Mouse (Mus musculus) MEL (cell line): ENCODE measurements around the gene Mapk8ip1. TPM values are rescaled to one million over a fixed set of nuclear protein-coding genes. Genes with fewer than 3 reads are reported as not detected.

Experiments used
- DNase-seq: peaks from one replicate; pipeline ENCODE4 v3.0.0; 2011; ENCODE audit warnings: low read depth, low spot score
- H3K27ac ChIP-seq: 2 replicates; pipeline ENCODE4 v1.5.1; 2012; ENCODE audit warnings: low read depth, mild to moderate bottlenecking, control low read depth, low read length, moderate library complexity; ENCODE audit not compliant: control insufficient read depth
- H3K27me3 ChIP-seq, 2 experiments: fragments of 150-350 bp in 1 of 2; sonication (generic) in 1 of 2; 2 replicates each; pipeline ENCODE4 v1.6.1; 2012; ENCODE audit warnings: low read length in 2 of 2, mild to moderate bottlenecking in 2 of 2, improper control_type of control experiment in 1 of 2, moderate library complexity in 1 of 2; ENCODE audit not compliant: insufficient read depth in 2 of 2, control insufficient read depth in 1 of 2
- H3K36me3 ChIP-seq, 2 experiments: 2 replicates each; pipeline ENCODE4 v1.6.1; 2012 to 2014; ENCODE audit warnings: low read length in 2 of 2, improper control_type of control experiment in 1 of 2, inconsistent platforms in 1 of 2, mild to moderate bottlenecking in 1 of 2; ENCODE audit not compliant: insufficient read depth in 2 of 2, control insufficient read depth in 1 of 2
- H3K4me1 ChIP-seq, 2 experiments: fragments of 150-350 bp in 1 of 2; sonication (generic) in 1 of 2; 2 replicates each; pipeline ENCODE4 v1.6.1; 2012; ENCODE audit warnings: low read length in 2 of 2, improper control_type of control experiment in 1 of 2, mild to moderate bottlenecking in 1 of 2; ENCODE audit not compliant: insufficient read depth in 2 of 2, control insufficient read depth in 1 of 2
- H3K4me3 ChIP-seq, 2 experiments: fragments of 150-350 bp in 1 of 2; sonication (generic) in 1 of 2; 2 replicates each; pipeline ENCODE4 v1.5.1; 2012; ENCODE audit warnings: low read depth in 2 of 2, low read length in 2 of 2, mild to moderate bottlenecking in 2 of 2, moderate library complexity in 2 of 2, control low read depth in 1 of 2, improper control_type of control experiment in 1 of 2; ENCODE audit not compliant: control insufficient read depth in 1 of 2, insufficient read depth in 1 of 2
- H3K79me2 ChIP-seq: 2 replicates; pipeline ENCODE4 v1.6.1; 2012; ENCODE audit warnings: mild to moderate bottlenecking, low read length, moderate library complexity; ENCODE audit not compliant: control insufficient read depth, poor library complexity, insufficient read depth
- H3K9ac ChIP-seq: 2 replicates; pipeline ENCODE4 v1.6.1; 2012; ENCODE audit warnings: low read depth, mild to moderate bottlenecking, control low read depth, low read length, moderate library complexity; ENCODE audit not compliant: control insufficient read depth, poor library complexity, severe bottlenecking
- H3K9me3 ChIP-seq: fragments of 150-350 bp; sonication (generic); replicated peaks from 2 replicates; pipeline ENCODE4 v1.6.1; 2012; ENCODE audit warnings: mild to moderate bottlenecking, low read length, improper control_type of control experiment, moderate library complexity; ENCODE audit not compliant: insufficient read depth
- BHLHE40 ChIP-seq: IDR thresholded peaks from 2 replicates; pipeline ENCODE4 v1.6.1; 2012; ENCODE audit warnings: low read depth, mild to moderate bottlenecking, inconsistent platforms, low read length, improper control_type of control experiment, borderline replicate concordance
- E2F4 ChIP-seq: IDR thresholded peaks from 2 replicates; pipeline ENCODE4 v1.6.1; 2011; ENCODE audit warnings: low read depth, low read length, improper control_type of control experiment, borderline replicate concordance
- ELF1 ChIP-seq: IDR thresholded peaks from 2 replicates; pipeline ENCODE4 v1.6.1; 2014; ENCODE audit warnings: low read depth, mild to moderate bottlenecking, inconsistent platforms, low read length, improper control_type of control experiment, moderate library complexity
- EP300 ChIP-seq, 2 experiments: IDR thresholded peaks; 2 replicates each; pipeline ENCODE4 v1.6.1; 2011; ENCODE audit warnings: improper control_type of control experiment in 2 of 2, low read length in 2 of 2, low read depth in 1 of 2, mild to moderate bottlenecking in 1 of 2
- GATA1 ChIP-seq: IDR thresholded peaks from 2 replicates; pipeline ENCODE4 v1.6.1; 2011; ENCODE audit warnings: low read depth, low read length, improper control_type of control experiment
- KAT2A ChIP-seq: conservative IDR thresholded peaks from 2 replicates; pipeline ENCODE4 v1.6.1; 2012; ENCODE audit warnings: low read depth, low read length, improper control_type of control experiment, inconsistent platforms
- MAFK ChIP-seq: IDR thresholded peaks from 2 replicates; pipeline ENCODE4 v1.6.1; 2011; ENCODE audit warnings: low read depth, mild to moderate bottlenecking, low read length, improper control_type of control experiment, borderline replicate concordance
- MAZ ChIP-seq: IDR thresholded peaks from 2 replicates; pipeline ENCODE4 v1.6.1; 2012; ENCODE audit warnings: low read depth, mild to moderate bottlenecking, inconsistent platforms, low read length, improper control_type of control experiment
- MYB ChIP-seq: IDR thresholded peaks from 2 replicates; pipeline ENCODE4 v1.6.1; 2011; ENCODE audit warnings: mild to moderate bottlenecking, low read depth, low read length, improper control_type of control experiment
- MYC ChIP-seq: IDR thresholded peaks from 2 replicates; pipeline ENCODE4 v1.6.1; 2011; ENCODE audit warnings: low read depth, mild to moderate bottlenecking, low read length, improper control_type of control experiment, moderate library complexity
- NELFE ChIP-seq: IDR thresholded peaks from 2 replicates; pipeline ENCODE4 v1.6.1; 2011; ENCODE audit warnings: low read depth, low read length, improper control_type of control experiment
- NRF1 ChIP-seq: IDR thresholded peaks from 2 replicates; pipeline ENCODE4 v1.6.1; 2014; ENCODE audit warnings: low read depth, mild to moderate bottlenecking, inconsistent platforms, low read length, improper control_type of control experiment, moderate library complexity; ENCODE audit not compliant: poor library complexity, insufficient read depth, severe bottlenecking
- POLR2A ChIP-seq, 2 experiments: IDR thresholded peaks; 2 replicates each; pipeline ENCODE4 v1.6.1; 2011 to 2012; ENCODE audit warnings: low read length in 2 of 2, mild to moderate bottlenecking in 2 of 2, control low read depth in 1 of 2, improper control_type of control experiment in 1 of 2, low read depth in 1 of 2, moderate library complexity in 1 of 2; ENCODE audit not compliant: control insufficient read depth in 1 of 2, insufficient read depth in 1 of 2, poor library complexity in 1 of 2
- POLR2AphosphoS5 ChIP-seq: IDR thresholded peaks from 2 replicates; pipeline ENCODE4 v1.6.1; 2012; ENCODE audit warnings: low read depth, borderline replicate concordance, mild to moderate bottlenecking, inconsistent platforms, low read length, moderate library complexity, mixed read lengths
- RCOR1 ChIP-seq: IDR thresholded peaks from 2 replicates; pipeline ENCODE4 v1.6.1; 2012; ENCODE audit warnings: low read depth, mild to moderate bottlenecking, inconsistent platforms, low read length, improper control_type of control experiment
- SIN3A ChIP-seq: IDR thresholded peaks from 2 replicates; pipeline ENCODE4 v1.6.1; 2012; ENCODE audit warnings: low read length, improper control_type of control experiment, inconsistent platforms
- SMC3 ChIP-seq: IDR thresholded peaks from 2 replicates; pipeline ENCODE4 v1.6.1; 2011; ENCODE audit warnings: low read depth, low read length, improper control_type of control experiment
- TAL1 ChIP-seq: IDR thresholded peaks from 2 replicates; pipeline ENCODE4 v1.6.1; 2012; ENCODE audit warnings: mild to moderate bottlenecking, inconsistent platforms, low read length, moderate library complexity, mixed read lengths
- TCF12 ChIP-seq: IDR thresholded peaks from 2 replicates; pipeline ENCODE4 v1.6.1; 2014; ENCODE audit warnings: low read depth, mild to moderate bottlenecking, inconsistent platforms, low read length, improper control_type of control experiment, moderate library complexity
- ZC3H11A ChIP-seq: IDR thresholded peaks from 2 replicates; pipeline ENCODE4 v1.6.1; 2012; ENCODE audit warnings: low read depth, mild to moderate bottlenecking, inconsistent platforms, low read length, improper control_type of control experiment
- ZMIZ1 ChIP-seq: IDR thresholded peaks from 2 replicates; pipeline ENCODE4 v1.6.1; 2012; ENCODE audit warnings: low read depth, mild to moderate bottlenecking, inconsistent platforms, low read length, improper control_type of control experiment, moderate library complexity
- polyA plus RNA-seq, 2 experiments: library from polyadenylated mRNA; stranded (reverse) in 1 of 2; unstranded in 1 of 2; fragments of >175 nt in 1 of 2; fragments of >200 nt in 1 of 2; gene quantifications; 2 replicates each; pipeline versions ENCODE4 v1.2.1 to v1.2.4; 2012; ENCODE audit warnings: low replicate concordance in 2 of 2, low read depth in 1 of 2; ENCODE audit not compliant: insufficient read length in 2 of 2, insufficient read depth in 1 of 2, missing spikeins in 1 of 2
- total RNA-seq: library from RNA; depleted of rRNA; stranded (reverse); fragments of 300-350 nt; gene quantifications from 2 replicates; pipeline ENCODE4 v1.2.3, GENCODE M21; 2012

Mapk8ip1 gene
- total and polyA plus RNA-seq, 3 experiments: 2.5 to 3.8 TPM; not detected in 1

- Histone ChIP-seq H3K9me3 (no peaks in the 10 kb centered on the region), H3K27ac (no peak overlapping the region), H3K9ac (no peak overlapping the region), H3K79me2 (no peaks in the 10 kb centered on the region), H3K27me3 (no peaks in the 10 kb centered on the region), H3K4me3 (no peak overlapping the region), H3K4me1 (peaks cover 2 to 8% of the 10 kb centered on the region in 2 experiments; a peak in 3 of 4 replicates), H3K36me3 (peaks cover 0 to under 1% of the 10 kb centered on the region in 2 experiments; a peak in 2 of 4 replicates)
- no peak for DNase-seq
- no peak for TF ChIP-seq KAT2A
- no peak for TF ChIP-seq POLR2AphosphoS5
- no peak for TF ChIP-seq GATA1
- TF ChIP-seq MAZ: no peak
- no peak for TF ChIP-seq E2F4
- no peak for TF ChIP-seq RCOR1
- no peak for TF ChIP-seq TCF12
- TF ChIP-seq MYB: no peak
- TF ChIP-seq MAFK: no peak
- no peak for TF ChIP-seq SIN3A
- TF ChIP-seq NELFE: no peak
- no peak for TF ChIP-seq ELF1
- TF ChIP-seq BHLHE40: no peak
- no peak for TF ChIP-seq ZC3H11A
- no peak for TF ChIP-seq ZMIZ1
- TF ChIP-seq SMC3: no peak
- no peak for TF ChIP-seq POLR2A (IDR thresholded peaks at IDR 0.05; ENCODE audit: control insufficient read depth in 1 of 2, insufficient read depth in 1 of 2, low read depth in 1 of 2, low read length in 2 of 2, poor library complexity in 1 of 2)
- TF ChIP-seq MYC: no peak
These were observed 5.5 kb downstream of the Mapk8ip1 start for GRCm38 (mm10) chr2:92395535-92395934.

- no peaks in the 10 kb centered on the region for H3K9me3 ChIP-seq
- no peaks in the 10 kb centered on the region for H3K79me2 ChIP-seq
- H3K36me3 ChIP-seq: peaks cover 0 to 11% of the 10 kb centered on the region in 2 experiments; a peak in 2 of 4 replicates
- no peak overlapping the region for H3K9ac ChIP-seq
- peaks cover 9 to 21% of the 10 kb centered on the region in 2 experiments for H3K4me1 ChIP-seq
- no peaks in the 10 kb centered on the region for H3K27me3 ChIP-seq
- no peak overlapping the region for H3K27ac ChIP-seq
- H3K4me3 ChIP-seq: no peak overlapping the region
- TF ChIP-seq NRF1 (no peak), EP300 (IDR thresholded peaks at IDR 0.05; ENCODE audit: low read depth in 1 of 2, low read length in 2 of 2) (no peak), SMC3 (no peak), MYB (no peak), TAL1 (no peak), NELFE (no peak)
- DNase-seq: no peak
These were observed 8.5 kb downstream of the Mapk8ip1 start for GRCm38 (mm10) chr2:92392318-92393264.
